Mouse (Mus musculus): ENCODE results near the gene Crim1. TPM values are rescaled to one million over a fixed set of nuclear protein-coding genes. Genes with fewer than 3 reads are reported as not detected.

The Crim1 gene
- total RNA-seq, 4 experiments from 2014 or later, result 84.5 to 97.9 (median 87.0) TPM

- no peak for DNase-seq (ENCODE audit: low spot score in 2 of 2)
Observed at GRCm38 (mm10) chr17:78326381-78326780, 126.3 kb downstream of the Crim1 start.

DNA sequence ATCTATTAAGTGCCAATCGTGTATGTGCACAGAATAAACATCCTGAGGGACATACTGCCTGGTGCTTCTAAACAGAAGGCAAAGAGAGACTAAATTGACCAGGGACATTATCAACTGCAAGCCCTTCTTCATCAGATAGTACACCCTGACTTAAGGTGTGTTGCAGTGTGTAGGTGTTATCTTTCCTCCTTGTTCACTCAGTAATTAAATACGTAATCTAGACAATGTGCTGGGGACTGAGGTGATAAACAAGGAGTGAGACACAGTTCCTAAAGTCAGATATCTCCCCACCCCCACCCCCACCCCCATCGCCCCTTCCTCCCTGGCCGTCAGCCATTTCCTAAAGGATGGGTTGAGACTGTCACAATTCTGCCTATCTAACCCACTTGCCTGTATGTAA, 127.1 kb downstream of the Crim1 start:
- DNase-seq (ENCODE audit: low spot score in 2 of 2), result no peak

DNA sequence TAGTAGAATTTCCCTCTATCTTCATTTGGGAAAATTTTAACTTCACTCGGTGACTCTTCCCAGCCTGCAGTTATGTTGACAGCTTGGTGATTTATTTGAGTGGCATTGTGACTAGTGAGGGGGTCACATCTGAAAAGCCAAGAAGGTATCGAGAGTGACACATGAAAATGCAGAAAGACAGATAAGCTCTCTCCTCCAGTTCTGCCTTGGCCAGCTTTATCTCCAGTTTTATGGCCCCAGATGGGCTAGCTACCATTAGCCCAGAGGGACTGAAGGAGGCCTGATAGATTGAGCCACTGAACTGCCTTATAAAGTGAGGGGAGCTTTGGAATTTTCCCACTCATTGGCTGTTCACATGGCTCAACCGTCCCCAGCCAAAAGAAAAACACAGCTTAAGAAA, 128.2 kb downstream of the Crim1 start:
- no peak for DNase-seq (ENCODE audit: low spot score in 2 of 2)

DNA sequence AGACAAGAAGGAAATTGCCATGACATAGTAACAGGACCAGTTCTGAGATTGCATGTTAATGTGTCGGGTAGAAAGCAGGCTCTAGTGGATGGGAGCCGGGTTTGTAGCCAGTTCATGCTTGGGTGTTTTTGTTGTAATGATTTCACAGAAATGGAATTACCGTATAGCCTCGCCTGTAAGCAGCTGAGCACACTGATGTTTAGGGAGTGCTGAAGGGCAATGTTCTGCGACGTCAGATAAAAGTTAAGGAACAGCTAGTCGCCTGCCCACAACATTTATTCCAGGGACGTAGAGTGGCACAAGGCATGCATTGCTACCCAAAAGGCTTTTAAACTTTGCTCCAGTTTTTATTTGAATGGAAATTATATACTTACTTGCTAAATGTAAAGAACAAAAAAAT, 131.4 kb downstream of the Crim1 start:
- DNase-seq (ENCODE audit: low spot score in 2 of 2), result no peak

DNA sequence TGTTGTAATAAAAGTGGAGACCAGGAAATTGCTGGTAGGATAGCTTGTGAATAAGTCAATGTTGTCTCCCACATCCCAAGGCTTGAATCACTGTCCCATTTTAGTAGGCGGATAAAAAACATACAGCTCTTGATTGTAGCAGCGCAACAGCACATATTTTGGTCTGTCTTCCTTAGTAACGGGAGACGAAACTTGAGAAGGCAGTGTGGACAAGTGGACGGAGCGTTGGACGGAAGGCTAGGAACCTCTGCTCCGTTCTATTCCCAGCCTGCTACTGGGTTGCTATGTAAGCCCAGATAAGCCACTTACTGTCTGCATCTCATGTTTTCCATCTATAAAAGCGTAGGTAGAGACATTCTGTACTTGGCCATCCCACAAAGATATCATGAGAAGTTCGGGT, 133.2 kb downstream of the Crim1 start:
- DNase-seq (ENCODE audit: low spot score in 2 of 2), result no peak

DNA sequence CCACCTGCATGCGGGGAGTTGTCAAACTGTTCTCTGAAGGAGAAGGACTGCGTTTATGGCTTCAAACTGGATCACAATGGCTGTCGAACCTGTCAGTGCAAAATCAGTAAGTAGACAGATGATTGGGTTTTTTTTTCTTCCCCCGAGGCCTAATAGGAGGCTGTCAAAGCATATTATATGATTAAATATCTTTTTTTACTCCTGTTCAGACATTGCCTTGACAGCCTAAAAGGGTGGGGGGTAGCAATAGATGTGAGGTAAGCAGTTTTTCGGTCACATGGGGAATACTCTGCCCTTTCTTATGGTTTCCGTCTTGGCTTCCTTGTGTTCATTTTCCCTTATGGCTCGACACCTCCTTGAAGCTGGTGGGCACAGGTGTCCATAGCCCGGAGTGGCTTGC, 135.2 kb downstream of the Crim1 start:
- no peak for DNase-seq (ENCODE audit: low spot score in 2 of 2)

- DNase-seq (ENCODE audit: low spot score in 2 of 2), result no peak
Observed at GRCm38 (mm10) chr17:78343688-78344087, 143.6 kb downstream of the Crim1 start.

GRCm38 (mm10) chr17:78347111-78347801, 147.2 kb downstream of the Crim1 start:
- no peak for DNase-seq (ENCODE audit: low spot score in 2 of 2)

DNA sequence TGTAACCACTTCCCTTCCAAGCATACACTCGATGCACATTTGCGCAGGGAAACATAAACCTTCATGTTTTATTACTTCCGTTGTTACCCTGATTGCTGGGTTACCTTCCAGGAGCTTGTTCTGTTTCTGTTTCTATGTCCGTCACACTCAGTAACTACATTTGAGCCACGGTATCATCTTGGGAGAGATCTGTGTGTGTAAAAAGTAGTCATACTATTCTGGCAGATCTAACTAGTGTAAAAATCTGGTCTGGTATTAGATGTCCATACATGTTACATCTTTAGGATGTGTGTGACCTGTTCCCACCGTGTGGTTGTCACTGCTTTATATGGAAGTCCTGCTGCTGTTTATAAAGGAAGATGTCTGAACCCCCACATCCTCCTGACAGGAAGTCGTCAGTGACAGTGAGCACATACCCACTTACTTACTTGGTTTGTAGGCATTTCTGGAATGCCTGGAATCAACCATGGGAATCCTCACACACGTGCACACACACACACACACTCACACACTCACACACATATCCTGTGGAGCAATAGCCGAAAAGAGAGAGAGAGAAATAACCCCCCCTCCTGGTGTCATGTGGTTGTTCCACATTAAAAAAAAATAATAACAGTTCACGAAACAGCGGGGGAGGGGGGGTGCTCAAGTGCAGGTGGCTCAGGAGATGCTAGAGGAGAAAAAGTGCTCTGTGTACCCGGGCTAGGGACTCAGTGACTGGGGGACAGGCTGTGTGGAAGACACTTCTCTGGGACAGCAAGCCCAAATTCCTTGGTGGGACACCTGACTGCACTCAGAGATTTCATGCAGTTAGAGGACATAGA, 151.8 kb downstream of the Crim1 start:
- no peak for DNase-seq (ENCODE audit: low spot score in 2 of 2)

- no peak for DNase-seq (ENCODE audit: low spot score in 2 of 2)
Observed at GRCm38 (mm10) chr17:78352500-78352855, 152.4 kb downstream of the Crim1 start.

DNA sequence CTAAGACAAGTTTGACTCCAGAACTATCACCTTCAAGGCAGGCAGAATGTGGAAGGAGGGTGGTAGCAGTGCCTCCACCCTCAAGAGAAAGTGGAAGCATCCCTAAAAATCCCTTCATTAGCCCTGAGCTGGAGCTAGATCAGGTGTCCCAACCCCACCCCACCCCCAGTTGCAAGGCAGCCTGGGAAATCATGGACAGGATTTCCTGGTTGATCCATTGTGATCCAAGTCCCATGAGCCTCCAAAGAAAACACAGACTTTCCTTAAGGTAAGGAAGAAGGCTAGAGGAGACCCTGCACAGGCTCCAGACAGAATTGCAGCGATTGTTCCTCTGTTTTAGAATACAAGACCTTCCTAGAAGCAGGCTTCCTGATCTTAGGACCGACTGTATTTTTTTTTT, 154.4 kb downstream of the Crim1 start:
- DNase-seq (ENCODE audit: low spot score in 2 of 2), result no peak

DNA sequence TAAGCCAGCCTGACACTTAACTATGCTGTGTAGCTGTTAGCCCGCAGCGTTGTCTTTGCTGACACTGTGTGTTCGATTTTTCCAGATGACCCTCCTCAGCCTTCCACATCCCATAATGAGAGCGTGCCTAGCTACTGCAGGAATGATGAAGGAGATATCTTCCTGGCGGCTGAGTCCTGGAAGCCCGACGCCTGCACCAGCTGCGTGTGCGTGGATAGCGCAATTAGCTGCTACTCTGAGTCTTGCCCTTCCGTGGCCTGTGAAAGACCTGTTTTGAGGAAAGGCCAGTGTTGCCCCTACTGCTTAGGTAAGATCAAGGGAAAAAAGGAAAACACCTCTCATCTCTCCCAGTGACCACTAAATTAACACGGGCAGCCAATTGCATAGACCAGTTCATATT, 154.8 kb downstream of the Crim1 start:
- DNase-seq (ENCODE audit: low spot score in 2 of 2), result no peak

DNA sequence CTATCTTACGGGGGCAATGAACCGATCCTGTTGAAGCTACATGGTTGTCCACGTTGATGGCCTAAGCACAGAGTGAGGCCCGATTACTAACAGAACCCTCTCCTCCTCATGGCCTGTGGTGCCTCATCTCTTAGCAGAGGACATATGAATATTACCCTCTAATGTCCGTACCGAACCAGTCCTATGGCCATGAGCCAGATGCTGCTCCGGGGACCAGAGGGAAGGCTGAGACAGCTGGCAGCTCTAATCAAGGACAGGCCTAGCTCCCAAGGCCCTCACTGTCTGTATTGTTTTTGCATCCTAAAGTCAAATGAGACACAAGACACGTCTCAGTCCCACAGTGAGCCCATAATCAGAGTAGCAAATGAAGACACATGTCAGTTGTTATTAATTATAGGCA, 155.6 kb downstream of the Crim1 start:
- no peak for DNase-seq (ENCODE audit: low spot score in 2 of 2)

GRCm38 (mm10) chr17:78357753-78358152, 157.7 kb downstream of the Crim1 start:
- no peak for DNase-seq (ENCODE audit: low spot score in 2 of 2)

DNA sequence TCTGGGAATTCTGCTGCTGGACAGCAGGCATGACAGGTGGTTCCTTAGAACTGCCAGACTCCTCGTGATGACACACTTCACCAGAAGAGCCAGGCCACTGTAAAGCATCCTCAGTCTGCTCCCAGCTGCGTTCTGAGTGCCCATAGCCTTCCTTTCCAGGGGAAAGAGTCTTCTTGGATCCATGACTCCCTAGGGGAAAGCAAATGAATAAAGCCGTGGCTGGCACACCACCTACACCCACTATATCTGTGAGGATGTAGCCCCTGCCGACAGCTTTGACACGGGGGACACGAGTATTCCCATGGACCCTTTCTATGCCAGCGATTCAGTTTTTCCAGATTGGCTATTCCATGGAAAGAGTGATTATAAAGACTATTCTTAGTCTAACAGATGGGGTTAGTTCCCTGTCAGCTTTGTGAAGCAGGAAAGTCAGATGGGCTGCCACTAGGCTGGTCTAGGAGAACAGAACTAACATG, 158.2 kb downstream of the Crim1 start:
- no peak for DNase-seq (ENCODE audit: low spot score in 2 of 2)

GRCm38 (mm10) chr17:78361939-78362728, 162.1 kb downstream of the Crim1 start:
- no peak for DNase-seq (ENCODE audit: low spot score in 2 of 2)

DNA sequence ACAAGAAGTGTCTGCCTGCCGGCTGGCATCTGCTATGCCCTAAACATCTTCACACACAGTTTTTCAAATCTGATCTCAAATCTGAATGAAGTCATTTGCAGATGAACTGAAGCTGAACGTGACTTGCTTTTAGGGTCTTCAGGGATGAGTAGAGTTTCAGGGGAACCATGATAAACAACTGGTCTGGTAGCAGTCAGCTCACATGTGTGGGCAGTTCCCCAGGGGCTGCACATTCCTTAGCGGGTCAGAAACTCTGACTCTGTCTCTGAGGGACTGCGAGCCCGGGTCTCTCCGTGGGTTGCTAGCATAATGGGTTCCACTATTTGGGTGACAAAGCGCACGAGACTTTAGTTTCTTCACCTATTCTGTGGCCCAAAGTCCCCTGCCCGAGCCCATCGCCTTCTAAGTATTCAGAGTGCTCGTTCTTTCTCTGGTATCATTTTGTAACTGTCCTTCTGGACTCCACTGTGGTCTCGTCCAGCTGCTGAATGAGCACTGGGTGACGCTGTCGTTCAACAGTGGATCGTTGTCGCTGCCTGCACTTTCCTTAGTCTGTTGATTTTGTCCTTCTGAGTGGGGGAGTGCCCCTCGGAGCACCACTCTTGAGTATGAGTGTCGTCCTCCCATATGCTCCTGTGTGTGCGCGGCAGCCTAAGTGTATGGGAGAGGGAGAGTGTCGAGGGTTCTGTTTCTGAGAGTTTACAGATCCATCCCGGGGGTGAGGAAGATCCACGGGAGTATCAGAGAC, 164.7 kb downstream of the Crim1 start:
- no peak for DNase-seq (ENCODE audit: low spot score in 2 of 2)

- no peak for DNase-seq (ENCODE audit: low spot score in 2 of 2)
Observed at GRCm38 (mm10) chr17:78366070-78366469, 166.0 kb downstream of the Crim1 start.

DNA sequence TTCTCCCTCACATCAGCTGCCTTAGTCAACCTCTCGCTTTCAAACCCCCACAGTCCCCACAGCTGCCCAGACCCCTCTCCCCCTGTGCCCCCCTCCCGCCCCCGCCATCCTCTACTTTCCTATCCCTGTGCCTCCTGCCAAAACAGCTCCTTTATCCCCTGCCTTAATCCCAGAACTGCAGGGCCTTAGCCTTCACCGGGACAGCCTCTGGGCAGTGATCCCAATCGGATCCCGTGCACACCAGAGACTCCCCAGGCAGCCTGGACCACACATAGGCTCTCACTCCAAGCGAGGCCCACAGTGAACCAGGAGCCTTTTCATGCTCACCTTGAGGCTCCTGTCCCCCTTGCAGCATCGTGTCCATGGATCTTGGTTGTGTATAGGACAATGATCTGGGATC, 168.4 kb downstream of the Crim1 start:
- DNase-seq (ENCODE audit: low spot score in 2 of 2), result no peak

GRCm38 (mm10) chr17:78370445-78370844, 170.4 kb downstream of the Crim1 start:
- no peak for DNase-seq (ENCODE audit: low spot score in 2 of 2)

GRCm38 (mm10) chr17:78373174-78373573, 173.1 kb downstream of the Crim1 start:
- no peak for DNase-seq (ENCODE audit: low spot score in 2 of 2)

Data from left cerebral cortex, adult 8-10 months (tissue).